12 mouse cellular contexts compared by ENCODE assay signal in the genomic region with DNA sequence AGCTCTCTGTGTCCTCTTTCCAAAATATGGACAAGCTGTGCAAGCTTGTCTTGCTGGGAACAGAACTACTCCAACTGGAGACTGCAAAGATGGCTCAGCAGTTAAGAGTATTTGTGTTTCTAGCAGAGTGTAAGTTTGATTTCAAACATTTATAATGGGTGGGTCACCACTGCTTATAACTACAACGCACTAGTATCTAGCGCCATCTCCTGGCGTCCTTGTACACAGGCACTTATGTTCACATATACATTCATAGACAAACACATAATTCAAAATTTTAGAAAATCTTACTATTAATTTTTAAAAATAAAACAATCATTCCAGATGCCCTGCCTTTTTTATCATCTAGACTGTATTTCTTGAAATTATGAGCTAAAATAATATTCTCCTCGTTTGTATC.
DNase-seq lines count a peak whose midpoint lies in the region; TF ChIP-seq lines count a peak whose summit lies in the region.
"Had no signal": no experiment of that assay in that cellular context is flagged by ENCODE, and none has a peak within 500 bp of the region (broad histone marks: within the 10 kb centered on the region; RNA-seq: fewer than 3 reads in every experiment).

No protein-coding gene starts in this region.

- H3K4me3 ChIP-seq in left cerebral cortex, adult 2 months = no peak overlapping the region
- H3K4me3 ChIP-seq: heart, embryonic 12.5 days; hindbrain, embryonic 15.5 days had no signal

- TF ChIP-seq CTCF in left cerebral cortex, adult 2 months (IDR thresholded peaks at IDR 0.05) = peak; percentile 18

- H3K27ac ChIP-seq in left cerebral cortex, adult 2 months = no peak overlapping the region
- H3K27ac ChIP-seq: hindbrain, embryonic 15.5 days had no signal

- intact Hi-C loops in left cerebral cortex, adult 2 months (cut with DNase I) = no loop called here

- DNase-seq in adrenal gland, postnatal 14 days = peak; percentile 10
- DNase-seq in adrenal gland, postnatal 4 days (ENCODE audit: low spot score in 2 of 2) = no peak
- DNase-seq in left cerebral cortex, adult 2 months (ENCODE audit: extremely low spot score in 1 of 2, low spot score in 2 of 2) = no peak
- no peak for DNase-seq in left cerebral cortex, adult 9 months (ENCODE audit: low spot score in 2 of 2)
- peak; percentile 76 for DNase-seq in 416B (ENCODE audit: low read depth)
- peak; percentile 3 for DNase-seq in brain, adult 2 months (ENCODE audit: low read depth, low spot score)
- no peak for DNase-seq in cerebellum, postnatal 25 days
- no peak for DNase-seq in frontal cortex, postnatal 36 days (ENCODE audit: low spot score in 2 of 2)
- DNase-seq: adrenal gland, adult 8-10 months; cerebellum, postnatal 36 days had no signal

Comparison
In these comparisons a context has a peak if more than half of its experiments do, and no peak if none do; other contexts are left out.
1. DNase-seq: peak in adrenal gland, postnatal 14 days (single experiment), 416B (single experiment) and brain, adult 2 months (single experiment); none in adrenal gland, postnatal 4 days (0 of 2), left cerebral cortex, adult 2 months (0 of 2), left cerebral cortex, adult 9 months (0 of 2), cerebellum, postnatal 25 days (0 of 2) and frontal cortex, postnatal 36 days (0 of 2).